Mouse (Mus musculus): Measurements from ENCODE around the gene Frmpd4. TPM values are rescaled to one million over a fixed set of nuclear protein-coding genes. Genes with fewer than 3 reads are reported as not detected.

The Frmpd4 gene
- polyA plus RNA-seq, 1 experiment from 2014 or later = 0.47 TPM

Other genes starting within 250 kb of the Frmpd4 start
- 19.6 and 19.7 TPM in 2 replicates for gene Msl3, start 96.7 kb upstream of the Frmpd4 start, polyA plus RNA-seq (2015; fragmentation: Nextera tagmentation; extraction: Ambion mirVana)
- gene Arhgap6, start 217.9 kb upstream of the Frmpd4 start, polyA plus RNA-seq (2015; fragmentation: Nextera tagmentation; extraction: Ambion mirVana) = 0.66 and 0.82 TPM in 2 replicates